Mouse (Mus musculus) neural tube, embryonic 11.5 days (tissue): ENCODE measurements around the gene Klhdc4. TPM values are rescaled to one million over a fixed set of nuclear protein-coding genes. Genes with fewer than 3 reads are reported as not detected.

Experiments
- ATAC-seq: fragments of 200-750 bp; cut with Nextera tagmentation; 2 replicates; pipeline ENCODE4 v1.8.0; 2017; ENCODE audit warnings: moderate number of reproducible peaks, mild to moderate bottlenecking, moderate TSS enrichment, moderate library complexity; ENCODE audit not compliant: insufficient read depth, low FRiP score, low TSS enrichment
- DNase-seq: peaks from one replicate; pipeline ENCODE4 v3.0.0-alpha.2; 2015; ENCODE audit warnings: low spot score
- H3K27ac ChIP-seq: fragments of 300-500 bp; sonication (generic); 2 replicates; pipeline ENCODE4 v1.5.1; 2014; ENCODE audit warnings: low read depth, mild to moderate bottlenecking, low read length
- H3K27me3 ChIP-seq: fragments of 300-500 bp; sonication (generic); 2 replicates; pipeline ENCODE4 v1.6.1; 2014; ENCODE audit warnings: mild to moderate bottlenecking, low read length, mixed read lengths; ENCODE audit not compliant: control insufficient read depth, insufficient read depth
- H3K36me3 ChIP-seq: fragments of 300-500 bp; sonication (generic); 2 replicates; pipeline ENCODE4 v1.6.1; 2014; ENCODE audit warnings: mild to moderate bottlenecking, low read length, moderate library complexity, mixed read lengths; ENCODE audit not compliant: control insufficient read depth, insufficient read depth
- H3K4me1 ChIP-seq: fragments of 300-500 bp; sonication (generic); 2 replicates; pipeline ENCODE4 v1.6.1; 2014; ENCODE audit warnings: low read length, mixed read lengths; ENCODE audit not compliant: control insufficient read depth, insufficient read depth
- H3K4me2 ChIP-seq: fragments of 300-500 bp; sonication (generic); 2 replicates; pipeline ENCODE4 v1.6.1; 2014; ENCODE audit warnings: low read depth, mild to moderate bottlenecking, moderate library complexity
- H3K4me3 ChIP-seq: fragments of 300-500 bp; sonication (generic); 2 replicates; pipeline ENCODE4 v1.5.1; 2014; ENCODE audit warnings: low read depth, low read length
- H3K9ac ChIP-seq: fragments of 300-500 bp; sonication (generic); 2 replicates; pipeline ENCODE4 v1.6.1; 2014; ENCODE audit warnings: mild to moderate bottlenecking, low read length
- H3K9me3 ChIP-seq: fragments of 300-500 bp; sonication (generic); 2 replicates; pipeline ENCODE4 v1.6.1; 2016; ENCODE audit warnings: low read length; ENCODE audit not compliant: control insufficient read depth
- WGBS: fragments of 180-500 bp; shearing (Covaris S2); extraction: QIAGEN DNeasy Blood & Tissue Kit; methylation state at CpG from one replicate; pipeline ENCODE4 v1.1.7; 2014; 5-methylcytosine and 5-hydroxymethylcytosine counted together
- polyA plus RNA-seq: library from polyadenylated mRNA; unstranded; fragments of >200 nt; fragmentation: Nextera tagmentation; extraction: Ambion mirVana; gene quantifications from 2 replicates; pipeline ENCODE4 v1.2.1, GENCODE M21; 2014

Gene Klhdc4
- 57.8 and 59.3 TPM in 2 replicates for polyA plus RNA-seq

GRCm38 (mm10) chr8:121829048-121829776 is at the start of gene Klhdc4:
Klhdc4 (minus strand) TSS chr8:121829569.
- peak; percentile 95 for ATAC-seq
- WGBS = under 1% methylated on average over 62 of the region's 68 CpGs

DNA sequence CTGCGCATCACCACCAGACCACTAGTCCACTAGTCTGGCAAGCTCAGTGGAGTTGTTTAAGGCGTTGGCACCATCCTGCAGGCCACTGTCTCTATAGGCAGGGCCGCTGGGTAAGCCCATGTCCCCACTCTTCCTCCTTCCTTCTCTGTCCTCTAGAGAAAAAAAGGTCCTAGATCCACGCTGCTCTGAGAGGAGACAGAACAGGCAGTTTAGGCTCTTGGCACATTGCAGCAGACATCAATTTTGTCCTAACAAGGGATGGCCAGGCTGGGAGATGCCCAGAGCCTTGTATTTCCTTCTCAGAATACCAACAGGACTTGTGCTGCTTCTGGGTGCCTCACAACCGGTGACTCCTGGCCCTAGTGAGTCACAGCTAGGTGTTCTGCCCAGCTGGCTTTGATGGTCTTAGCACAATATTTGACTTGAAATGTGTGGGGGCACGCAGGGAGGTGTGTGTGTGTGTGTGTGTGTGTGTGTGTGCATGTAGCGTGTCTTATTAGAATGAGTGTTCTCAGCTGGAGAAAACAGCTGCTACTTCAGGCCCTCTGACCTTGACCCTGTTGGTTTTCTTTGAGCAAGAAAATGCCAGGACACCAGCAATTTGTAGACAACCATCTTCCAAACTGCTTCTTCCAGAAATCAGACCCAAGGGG is 48.6 kb upstream of the Klhdc4 start:
- Histone ChIP-seq H3K4me2 (no peak overlapping the region), H3K9me3 (no peaks in the 10 kb centered on the region), H3K4me3 (no peak overlapping the region), H3K36me3 (0 out of 2 replicates have a peak, but pooled peaks cover 2% of the 10 kb centered on the region), H3K4me1 (no peaks in the 10 kb centered on the region; the same call in 1 of the 2 replicates), H3K27me3 (no peaks in the 10 kb centered on the region), H3K9ac (no peak overlapping the region), H3K27ac (no peak overlapping the region)
- 89% methylated on average over 7 of the region's 7 CpGs for WGBS
- no peak for ATAC-seq
- no peak for DNase-seq

More at GRCm38 (mm10) chr8:121829048-121829776, at the start of gene Klhdc4:
- H3K9ac ChIP-seq = peak within 1 kb of the TSS; percentile 80
- H3K27me3 ChIP-seq = no peaks in the 10 kb centered on the region
- peak within 1 kb of the TSS; percentile 54 for H3K4me2 ChIP-seq
- no peaks in the 10 kb centered on the region for H3K9me3 ChIP-seq
- peak; percentile 91 for DNase-seq
- H3K4me3 ChIP-seq = peak within 1 kb of the TSS; percentile 96
- no peaks in the 10 kb centered on the region for H3K36me3 ChIP-seq
- H3K4me1 ChIP-seq = peaks cover 4% of the 10 kb centered on the region; the same call in 1 of the 2 replicates
- no peak within 1 kb of the TSS for H3K27ac ChIP-seq

DNA sequence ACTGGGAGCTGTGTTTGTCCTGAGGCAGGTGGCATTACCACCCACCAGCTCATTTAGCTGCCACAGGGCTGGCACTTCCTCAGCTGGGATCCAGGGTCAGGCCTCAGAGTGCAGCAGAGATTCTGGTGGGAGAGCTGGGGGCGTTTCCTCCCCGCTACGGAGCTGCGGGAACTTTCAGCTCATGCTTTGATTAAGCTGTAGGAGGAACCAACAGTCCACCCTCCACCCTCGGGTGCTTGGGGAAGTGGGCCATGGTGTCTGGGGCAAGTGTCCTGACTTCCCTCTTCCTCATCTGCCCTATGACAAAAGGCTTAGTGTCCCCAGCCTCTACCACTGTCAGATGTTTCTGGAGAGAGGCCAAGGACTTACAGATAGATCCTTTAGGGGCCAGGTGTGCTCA is 47.8 kb upstream of the Klhdc4 start:
- Histone ChIP-seq H3K4me3 (no peak overlapping the region), H3K36me3 (0 out of 2 replicates have a peak, but pooled peaks cover 2% of the 10 kb centered on the region), H3K9ac (no peak overlapping the region), H3K4me2 (no peak overlapping the region), H3K27me3 (no peaks in the 10 kb centered on the region), H3K4me1 (peaks cover 3% of the 10 kb centered on the region; the same call in 1 of the 2 replicates), H3K9me3 (no peaks in the 10 kb centered on the region), H3K27ac (no peak overlapping the region)
- WGBS = 74% methylated on average over 5 of the region's 5 CpGs
- no peak for ATAC-seq
- DNase-seq = no peak

- no peak overlapping the region for H3K4me2 ChIP-seq
- no peaks in the 10 kb centered on the region for H3K27me3 ChIP-seq
- H3K4me3 ChIP-seq = no peak overlapping the region
- H3K27ac ChIP-seq = no peak overlapping the region
- no peaks in the 10 kb centered on the region for H3K9me3 ChIP-seq
- H3K9ac ChIP-seq = no peak overlapping the region
- H3K36me3 ChIP-seq = 0 out of 2 replicates have a peak, but pooled peaks cover 2% of the 10 kb centered on the region
- ATAC-seq = no peak
- DNase-seq = no peak
- peaks cover 5% of the 10 kb centered on the region; the same call in 1 of the 2 replicates for H3K4me1 ChIP-seq
- WGBS = 90% methylated on average over 9 of the region's 9 CpGs
These were observed 46.1 kb upstream of the Klhdc4 start for GRCm38 (mm10) chr8:121875517-121875916.

DNA sequence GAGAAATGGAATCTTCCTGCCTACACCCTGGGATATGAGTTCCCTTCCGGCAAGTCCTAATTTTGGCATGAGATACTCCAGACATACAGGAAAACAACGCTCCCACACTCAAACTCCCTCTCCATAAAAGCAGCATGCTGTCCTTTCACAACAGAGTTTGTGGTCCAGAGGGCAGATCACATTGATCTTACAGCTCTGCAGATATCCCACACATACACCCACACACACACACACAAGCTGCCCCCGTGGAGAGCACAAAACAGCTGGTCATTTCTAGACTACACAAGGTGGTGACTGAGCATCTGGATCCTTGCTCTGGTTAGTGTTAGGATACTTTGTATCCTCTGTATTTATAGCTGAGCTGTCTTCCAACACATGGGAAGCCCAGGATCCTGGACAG is 45.7 kb upstream of the Klhdc4 start:
- Histone ChIP-seq H3K4me1 (peaks cover 5% of the 10 kb centered on the region; the same call in 1 of the 2 replicates), H3K9ac (no peak overlapping the region; the same call in 1 of the 2 replicates)
- 72% methylated on average over 3 of the region's 3 CpGs for WGBS

GRCm38 (mm10) chr8:121874031-121874430 is 44.7 kb upstream of the Klhdc4 start:
- no peak overlapping the region for H3K9ac ChIP-seq
- no peaks in the 10 kb centered on the region for H3K36me3 ChIP-seq
- no peaks in the 10 kb centered on the region for H3K9me3 ChIP-seq
- ATAC-seq (no peak), DNase-seq (peak; percentile 33)
- no peaks in the 10 kb centered on the region for H3K27me3 ChIP-seq
- peaks cover 5% of the 10 kb centered on the region; the same call in 1 of the 2 replicates for H3K4me1 ChIP-seq
- 57% methylated on average over 9 of the region's 9 CpGs for WGBS
- H3K4me3 ChIP-seq = no peak overlapping the region
- no peak overlapping the region for H3K4me2 ChIP-seq
- H3K27ac ChIP-seq = no peak overlapping the region

More for the DNA sequence above, 45.7 kb upstream of the Klhdc4 start:
- no peak for ATAC-seq
- Histone ChIP-seq H3K36me3 (no peaks in the 10 kb centered on the region), H3K4me3 (no peak overlapping the region), H3K9me3 (no peaks in the 10 kb centered on the region), H3K4me2 (no peak overlapping the region), H3K27ac (no peak overlapping the region), H3K27me3 (no peaks in the 10 kb centered on the region)
- DNase-seq = no peak

GRCm38 (mm10) chr8:121871833-121872440 is 42.6 kb upstream of the Klhdc4 start:
- Histone ChIP-seq H3K36me3 (no peaks in the 10 kb centered on the region), H3K4me1 (peaks cover 5% of the 10 kb centered on the region; the same call in 1 of the 2 replicates), H3K9ac (no peak overlapping the region), H3K27me3 (no peaks in the 10 kb centered on the region), H3K4me3 (no peak overlapping the region), H3K4me2 (no peak overlapping the region), H3K9me3 (no peaks in the 10 kb centered on the region), H3K27ac (no peak overlapping the region)
- no peak for DNase-seq
- WGBS = 31% methylated on average over 10 of the region's 10 CpGs
- ATAC-seq = no peak

DNA sequence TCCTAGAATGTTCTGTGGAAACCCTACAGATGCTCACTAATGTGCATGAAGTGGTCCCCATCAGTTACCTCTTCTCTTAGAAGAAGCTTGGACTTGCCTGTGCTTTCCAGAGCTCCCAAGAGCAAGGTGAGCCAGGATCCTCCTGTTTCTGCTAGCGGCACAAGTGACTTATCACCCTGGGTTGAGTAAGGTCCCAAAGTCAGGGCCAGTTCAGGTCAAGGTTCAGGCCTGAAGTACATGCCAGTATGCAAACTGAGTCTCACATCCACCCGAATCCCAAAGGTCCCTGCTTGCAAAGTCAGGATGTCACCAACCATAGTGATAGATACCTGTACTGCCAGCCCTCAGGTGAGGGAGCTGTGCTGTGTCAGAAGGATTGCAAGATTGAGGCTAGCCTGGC is 40.8 kb upstream of the Klhdc4 start:
- Histone ChIP-seq H3K36me3 (no peaks in the 10 kb centered on the region), H3K4me2 (no peak overlapping the region), H3K27me3 (no peaks in the 10 kb centered on the region), H3K9ac (no peak overlapping the region), H3K4me3 (no peak overlapping the region), H3K27ac (no peak overlapping the region), H3K4me1 (peaks cover 5% of the 10 kb centered on the region; the same call in 1 of the 2 replicates), H3K9me3 (no peaks in the 10 kb centered on the region)
- 91% methylated on average over 2 of the region's 2 CpGs for WGBS
- DNase-seq = no peak
- no peak for ATAC-seq
